Mouse (Mus musculus): ENCODE measurements around the gene 4931409K22Rik.
"Not testable (repeated sequence)": the region's sequence is repeated elsewhere in the genome, so short reads cannot be mapped to it uniquely, and the experiment has no call there.

DNA sequence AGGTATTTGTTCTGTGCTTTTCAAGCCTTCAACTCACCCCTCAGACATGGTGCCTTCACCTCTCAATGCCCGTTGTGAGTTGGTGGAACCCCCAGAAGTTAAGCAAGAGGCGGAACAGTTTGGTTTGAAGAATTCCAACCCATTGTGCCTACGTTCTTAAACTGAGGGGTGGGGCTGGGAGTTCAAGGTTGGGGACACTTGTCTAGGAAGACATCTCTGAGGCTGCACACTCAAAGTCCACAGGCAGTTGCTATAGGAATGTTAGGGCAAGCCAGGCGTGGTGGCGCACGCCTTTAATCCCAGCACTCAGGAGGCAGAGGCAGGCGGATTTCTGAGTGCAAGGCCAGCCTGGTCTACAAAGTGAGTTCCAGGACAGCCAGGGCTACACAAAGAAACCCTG lies 1.3 kb downstream of the 4931409K22Rik start:
- not testable (repeated sequence) for TF ChIP-seq GATA1 (IDR thresholded peaks at IDR 0.05; ENCODE audit: borderline replicate concordance, low read length); FLI1 (IDR thresholded peaks at IDR 0.05; ENCODE audit: low read length)

Measured in megakaryocyte, embryonic 14.5 days (primary cell).